Mouse (Mus musculus) brain, embryonic 14.5 days (tissue): ENCODE measurements at regions not wholly inside any gene's neighbourhood (a gene's known extent, or its start where the extent isn't known, plus 50 kb on each side); places are given as distances from the start of the nearest gene placed in this dataset.

ENCODE experiments used
- CTCF ChIP-seq: fragments of 200-500 bp; IDR thresholded peaks from 2 replicates; pipeline ENCODE4 v1.5.1; 2012; ENCODE audit warnings: inconsistent platforms, mild to moderate bottlenecking, moderate library complexity, borderline replicate concordance; ENCODE audit not compliant: insufficient read depth, insufficient read length; ENCODE audit errors: extremely low read depth
- POLR2A ChIP-seq: fragments of 200-500 bp; IDR thresholded peaks from 2 replicates; pipeline ENCODE4 v1.6.1; 2012; ENCODE audit warnings: mild to moderate bottlenecking, inconsistent platforms, borderline replicate concordance; ENCODE audit not compliant: poor library complexity, insufficient read depth, insufficient read length, severe bottlenecking; ENCODE audit errors: extremely low read depth

- TF ChIP-seq CTCF (no peak), POLR2A (no peak)
These were observed 119.9 kb upstream of the Tmem150c start for GRCm38 (mm10) chr5:100279474-100279873.
